ENCODE assay signal across 1 mouse cellular context in the genomic region with DNA sequence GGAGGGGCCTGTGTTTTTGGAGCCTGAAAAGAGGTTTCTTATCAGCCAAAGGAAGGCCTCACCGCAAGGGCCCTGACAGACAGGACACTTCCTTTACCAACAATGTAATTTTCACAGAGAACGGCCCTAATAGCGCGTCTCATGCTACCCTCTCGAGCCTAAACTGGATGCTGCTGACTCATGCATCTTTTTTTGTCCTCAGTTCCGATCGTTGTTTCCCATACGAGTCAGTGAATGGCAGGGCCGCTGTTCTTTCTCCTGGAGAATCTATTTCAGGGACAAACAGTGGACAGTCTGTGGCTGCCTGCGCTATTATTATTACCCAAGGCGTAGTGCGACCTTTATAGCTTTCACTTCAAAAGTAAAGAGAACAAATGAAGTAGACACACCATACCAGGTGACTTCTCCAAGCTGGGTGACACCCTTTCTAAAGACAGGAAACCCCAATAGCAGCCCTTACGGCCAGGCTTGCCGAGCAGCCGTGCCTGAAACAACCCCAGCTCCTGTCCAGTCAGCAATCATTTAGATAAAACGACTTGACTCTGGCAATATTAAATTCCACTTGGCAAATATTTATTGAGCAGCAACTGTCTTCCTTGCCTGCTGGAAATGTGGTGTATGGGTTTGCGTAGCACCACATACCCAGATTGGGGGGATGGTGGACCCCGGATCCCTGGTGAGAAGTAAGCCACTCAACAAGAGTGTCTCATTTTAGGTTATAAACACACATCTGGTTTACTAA.
TF ChIP-seq lines count a peak whose summit lies in the region.

No protein-coding gene starts in this region.

TF ChIP-seq in MEL, 35 proteins besides CTCF, POLR2A, EP300 and RAD21 (continued from another document):
- TF ChIP-seq GATA1 (IDR thresholded peaks at IDR 0.05; ENCODE audit: low read depth, low read length) = peak; percentile 54; the same call in 1 of the 2 replicates
- TF ChIP-seq MYC (IDR thresholded peaks at IDR 0.05; ENCODE audit: low read depth, low read length) = 0 out of 2 replicates have a peak, but pooled peaks have one; percentile 14
- TF ChIP-seq MEF2A (IDR thresholded peaks at IDR 0.05; ENCODE audit: extremely low read depth, insufficient replicate concordance, low read depth, low read length, poor library complexity, severe bottlenecking) = no peak
- no peak for TF ChIP-seq ZKSCAN1 (IDR thresholded peaks at IDR 0.05; ENCODE audit: low read depth, low read length)
- peak; percentile 45; the same call in 1 of the 2 replicates for TF ChIP-seq ETS1 (IDR thresholded peaks at IDR 0.05; ENCODE audit: low read depth, low read length)
- TF ChIP-seq MAFK (IDR thresholded peaks at IDR 0.05; ENCODE audit: borderline replicate concordance, low read depth, low read length) = peak; percentile 74
